Mouse (Mus musculus) hindbrain, embryonic 10.5 days (tissue): Measurements from ENCODE around the gene Ambn. TPM values are rescaled to one million over a fixed set of nuclear protein-coding genes. Genes with fewer than 3 reads are reported as not detected.

Source experiments
- polyA plus RNA-seq: library from polyadenylated mRNA; unstranded; fragments of >200 nt; fragmentation: Nextera tagmentation; extraction: Ambion mirVana; gene quantifications from 2 replicates; pipeline ENCODE4 v1.2.1, GENCODE M21; 2016

Ambn gene
- polyA plus RNA-seq, 1 experiment from 2014 or later: not detected

Other genes starting within 250 kb of the Ambn start
- gene Gm7714, start 187.1 kb upstream of the Ambn start, polyA plus RNA-seq: not detected in 2 replicates
- not detected in 2 replicates for gene Prol1, start 138.7 kb upstream of the Ambn start, polyA plus RNA-seq
- gene Amtn, start 79.9 kb upstream of the Ambn start, polyA plus RNA-seq: not detected in 2 replicates
- not detected in 2 replicates for gene Enam, start 32.0 kb downstream of the Ambn start, polyA plus RNA-seq
- gene Jchain, start 71.9 kb downstream of the Ambn start, polyA plus RNA-seq: 0.34 TPM in 1 of 2 replicates, not detected in the other
- gene Utp3, start 98.5 kb downstream of the Ambn start, polyA plus RNA-seq: 48.2 and 73.7 TPM in 2 replicates
- 50.6 and 103 TPM in 2 replicates for gene Rufy3, start 109.0 kb downstream of the Ambn start, polyA plus RNA-seq
- gene Grsf1, start 220.2 kb downstream of the Ambn start, polyA plus RNA-seq: 76.0 and 81.2 TPM in 2 replicates